Mouse (Mus musculus) heart, adult 2 months (tissue): ENCODE measurements at regions not wholly inside any gene's neighbourhood (a gene's known extent, or its start where the extent isn't known, plus 50 kb on each side); places are given as distances from the start of the nearest gene placed in this dataset.

Experiments
- CTCF ChIP-seq: fragments of 200-600 bp; IDR thresholded peaks from 2 replicates; pipeline ENCODE4 v1.8.1; 2022; ENCODE audit warnings: antibody characterized with exemption, mild to moderate bottlenecking, moderate library complexity
- EP300 ChIP-seq: fragments of 200-500 bp; IDR thresholded peaks from 2 replicates; pipeline ENCODE4 v1.6.1; 2011; ENCODE audit warnings: low read depth, low read length, control low read depth; ENCODE audit not compliant: insufficient read depth
- POLR2A ChIP-seq: fragments of 200-500 bp; IDR thresholded peaks from 2 replicates; pipeline ENCODE4 v1.6.1; 2011; ENCODE audit warnings: mild to moderate bottlenecking, low read depth, low read length, control low read depth; ENCODE audit not compliant: insufficient read depth

DNA sequence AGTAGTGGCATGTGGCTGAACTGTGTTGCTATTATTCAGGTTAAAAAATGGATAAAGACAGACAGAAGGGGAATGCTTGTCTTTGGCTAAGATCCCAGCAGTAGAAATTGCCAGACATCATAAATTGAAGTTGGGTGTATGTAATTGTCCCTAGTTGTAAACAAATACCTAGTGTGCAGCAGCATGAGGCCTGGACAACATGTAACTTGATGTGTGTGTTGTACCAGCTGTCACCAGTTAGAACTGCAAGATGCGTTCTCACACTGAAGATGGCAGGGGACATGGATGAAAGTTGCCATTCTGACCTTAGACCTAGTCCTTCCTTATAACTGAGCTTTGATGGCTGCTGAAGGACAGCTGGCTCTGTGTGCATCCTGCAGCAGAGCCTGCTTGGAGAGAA, 4000.0 kb downstream of the 9330182O14Rik start:
- TF ChIP-seq EP300 (no peak), CTCF (no peak), POLR2A (no peak)
